Mouse (Mus musculus) adrenal gland, adult 18-20 months (tissue): ENCODE results near the gene Rpl23a. TPM values are rescaled to one million over a fixed set of nuclear protein-coding genes. Genes with fewer than 3 reads are reported as not detected.
A peak's percentile ranks its signal among the peaks of the same experiment; 100 is the strongest.

Experiments used
- DNase-seq, 2 experiments: peaks; one replicate each; pipeline ENCODE4 v3.0.0; 2021 to 2022; ENCODE audit warnings: low spot score in 2 of 2
- total RNA-seq, 2 experiments: library from RNA; stranded (reverse); gene quantifications; 1 replicate in 1 of 2; 2 replicates in 1 of 2; pipeline ENCODE4 v1.2.3; 2021

Gene Rpl23a
- total RNA-seq, 2 experiments from 2014 or later, result 1,582 to 1,912 TPM

GRCm38 (mm10) chr11:78168541-78169468, 14.6 kb downstream of the Rpl23a start:
- DNase-seq, result no peak

- no peak for DNase-seq
Observed at GRCm38 (mm10) chr11:78167257-78167959, 16.0 kb downstream of the Rpl23a start.

GRCm38 (mm10) chr11:78166640-78167039, 16.7 kb downstream of the Rpl23a start:
- no peak for DNase-seq

- no peak for DNase-seq
Observed at GRCm38 (mm10) chr11:78166161-78166560, 17.2 kb downstream of the Rpl23a start.

GRCm38 (mm10) chr11:78165761-78166109, 17.6 kb downstream of the Rpl23a start:
- DNase-seq, result peak in 1 of 2 experiments; percentile 51

- DNase-seq, result peak; percentile 83 to 85
Observed at GRCm38 (mm10) chr11:78164924-78165760, 18.2 kb downstream of the Rpl23a start, which contains the start of gene Traf4. Gene Traf4, minus strand, starts transcription at chr11:78165589.

GRCm38 (mm10) chr11:78164604-78164923, 18.8 kb downstream of the Rpl23a start:
- no peak for DNase-seq

GRCm38 (mm10) chr11:78163681-78164603, 19.4 kb downstream of the Rpl23a start:
- DNase-seq, result peak in 1 of 2 experiments; percentile 53

- DNase-seq, result no peak
Observed at GRCm38 (mm10) chr11:78163045-78163444, 20.3 kb downstream of the Rpl23a start.

- no peak for DNase-seq
Observed at GRCm38 (mm10) chr11:78162504-78162903, 20.9 kb downstream of the Rpl23a start.

GRCm38 (mm10) chr11:78161968-78162367, 21.4 kb downstream of the Rpl23a start:
- no peak for DNase-seq

- DNase-seq, result no peak
Observed at GRCm38 (mm10) chr11:78161169-78161568, 22.2 kb downstream of the Rpl23a start.

- no peak for DNase-seq
Observed at GRCm38 (mm10) chr11:78160675-78161074, 22.7 kb downstream of the Rpl23a start.

GRCm38 (mm10) chr11:78160171-78160570, 23.2 kb downstream of the Rpl23a start:
- DNase-seq, result no peak

- DNase-seq, result no peak
Observed at GRCm38 (mm10) chr11:78159557-78159956, 23.8 kb downstream of the Rpl23a start.

GRCm38 (mm10) chr11:78159096-78159495, 24.3 kb downstream of the Rpl23a start:
- DNase-seq, result peak in 1 of 2 experiments; percentile 63

GRCm38 (mm10) chr11:78156156-78156699, 27.2 kb downstream of the Rpl23a start:
- no peak for DNase-seq

- no peak for DNase-seq
Observed at GRCm38 (mm10) chr11:78155674-78156073, 27.7 kb downstream of the Rpl23a start.

- no peak for DNase-seq
Observed at GRCm38 (mm10) chr11:78153778-78154177, 29.6 kb downstream of the Rpl23a start.
